Mouse (Mus musculus): ENCODE measurements around the gene Cant1.

Cant1 gene

DNA sequence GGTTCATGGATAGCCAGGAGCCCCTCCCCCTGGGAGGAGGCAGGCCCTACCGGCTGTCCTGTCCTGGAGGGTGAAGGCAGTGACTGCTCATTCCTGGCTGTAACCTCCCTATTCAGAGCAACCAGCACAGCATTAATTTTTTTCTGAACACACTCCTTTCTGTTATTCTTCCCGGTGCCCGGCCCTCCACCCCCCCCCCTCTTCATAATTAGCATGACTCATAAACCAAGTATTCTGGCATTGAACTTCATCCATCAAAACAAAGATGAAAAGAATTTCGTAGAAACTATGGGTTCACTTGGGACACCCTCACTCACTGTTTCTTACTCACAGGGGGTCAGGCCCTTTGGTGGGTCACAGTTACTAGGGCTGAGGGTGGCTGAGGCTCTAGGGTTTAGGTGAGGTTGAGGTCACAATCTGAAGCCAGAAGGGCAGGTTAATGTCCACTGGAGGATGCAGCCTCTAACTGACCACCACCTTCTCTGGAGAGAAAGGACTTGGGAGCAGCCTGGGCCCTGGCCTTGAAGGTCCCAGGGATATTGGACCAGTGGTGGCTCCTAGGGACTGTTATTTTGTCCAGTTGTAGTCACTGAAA is 11.5 kb upstream of the Cant1 start:
- in situ Hi-C loops (cut with MboI, MseI), result no loop called here

DNA sequence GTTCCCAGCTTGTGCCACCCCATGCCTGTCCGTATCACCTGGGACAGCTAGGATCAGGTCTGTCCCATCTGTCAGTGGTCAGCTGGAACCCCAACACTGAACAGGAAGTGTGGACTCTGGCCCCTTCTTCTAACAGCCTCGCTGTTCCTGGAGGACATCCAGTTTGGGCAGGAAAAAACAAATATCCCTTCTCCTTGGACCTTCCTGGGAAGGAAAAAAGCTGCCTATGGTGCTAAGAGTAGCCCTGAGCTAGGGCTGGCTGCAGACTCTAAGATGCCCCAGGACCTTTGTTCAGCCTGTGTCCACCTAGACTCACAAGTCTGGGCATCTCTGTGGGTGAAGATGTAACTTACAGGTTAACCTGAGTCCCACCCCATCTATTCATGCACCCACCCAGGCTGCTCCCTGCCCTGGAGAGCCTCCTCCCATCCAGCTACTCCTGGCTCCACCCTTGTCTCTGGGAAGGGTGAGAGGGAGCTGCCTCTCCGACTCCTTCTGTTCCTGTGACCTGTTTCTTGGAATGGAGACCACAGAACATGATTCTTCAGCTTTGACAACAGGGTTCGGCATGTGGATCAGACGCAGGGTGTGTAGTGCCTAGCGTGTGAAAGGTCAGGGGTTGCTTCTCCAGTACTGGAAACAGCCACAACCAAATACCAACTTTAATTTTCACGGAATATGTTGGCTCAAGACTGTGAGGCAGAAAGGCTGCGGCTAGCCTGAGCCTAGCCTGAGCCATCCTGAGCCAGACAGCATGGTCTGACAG is 10.2 kb upstream of the Cant1 start:
- in situ Hi-C loops (cut with MboI, MseI), result no loop called here

DNA sequence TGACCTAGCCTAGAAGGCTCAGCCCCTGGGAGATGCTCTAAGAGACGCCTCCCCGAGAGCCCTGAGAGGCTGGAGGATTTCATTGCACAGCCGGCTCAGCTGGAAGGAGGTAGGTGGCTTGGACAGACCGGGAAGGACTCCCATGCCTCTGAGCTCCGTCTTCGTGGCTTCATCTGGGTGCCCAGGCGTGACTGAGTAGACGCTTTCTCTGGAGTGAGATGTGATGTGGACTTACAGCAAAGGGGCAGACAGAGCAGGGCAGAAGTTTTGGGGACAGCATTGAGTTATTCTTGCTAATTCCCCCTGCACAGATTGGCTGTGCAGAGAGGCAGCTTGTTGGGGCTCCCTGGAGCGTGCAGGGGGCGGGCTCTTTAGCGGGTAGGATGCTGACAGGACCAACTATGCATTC is 9.6 kb upstream of the Cant1 start:
- in situ Hi-C loops (cut with MboI, MseI), result no loop called here

DNA sequence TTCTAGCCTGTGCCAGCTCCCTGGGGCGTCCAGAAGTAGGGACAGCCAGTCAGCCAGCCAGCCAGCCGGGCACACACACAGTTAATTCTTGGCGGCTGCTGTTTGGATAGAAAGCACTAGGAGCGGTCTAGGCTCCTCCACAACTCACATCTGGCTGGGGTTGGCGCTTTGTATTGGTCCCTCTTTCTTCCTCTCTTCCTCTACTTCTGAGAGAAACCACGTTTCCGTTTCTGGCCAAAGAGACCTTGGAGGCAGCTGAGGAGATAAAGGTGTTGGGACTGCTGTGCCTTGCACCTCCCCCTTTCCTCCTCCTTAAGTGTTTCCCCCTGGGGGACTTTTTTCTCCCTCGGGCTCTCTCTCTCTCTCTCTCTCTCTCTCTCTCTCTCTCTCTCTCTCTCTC is 9.1 kb upstream of the Cant1 start, which contains the start of gene C1qtnf1:
Gene C1qtnf1, plus strand, starts transcription at position 218 of the 400 bp plus-strand sequence.
- in situ Hi-C loops (cut with MboI, MseI), result no loop called here

DNA sequence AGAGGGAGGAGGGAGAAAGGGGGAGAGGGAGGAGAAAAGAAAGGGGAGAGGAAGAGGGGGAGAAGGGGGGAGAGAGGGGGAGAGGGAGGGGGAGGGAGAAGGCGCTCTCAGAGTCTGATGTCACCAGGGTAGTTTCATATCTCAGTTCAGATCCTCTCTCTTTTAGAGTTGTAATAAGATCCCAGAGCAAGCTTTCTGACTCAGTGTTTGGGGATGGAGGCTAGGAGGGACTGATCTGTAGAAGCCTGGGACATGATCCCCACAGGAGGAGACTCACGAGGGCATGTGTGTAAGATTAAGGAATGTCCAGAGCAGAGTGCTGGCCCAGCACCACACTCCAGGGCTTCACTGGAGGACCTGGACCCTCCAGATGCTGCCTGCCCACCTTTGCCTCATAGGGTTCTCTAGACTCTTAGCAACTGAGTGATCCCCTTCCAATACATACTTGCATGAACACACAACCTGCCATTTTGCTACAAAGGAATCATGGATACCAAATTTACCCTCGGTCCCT is 8.4 kb upstream of the Cant1 start:
- in situ Hi-C loops (cut with MboI, MseI), result no loop called here

DNA sequence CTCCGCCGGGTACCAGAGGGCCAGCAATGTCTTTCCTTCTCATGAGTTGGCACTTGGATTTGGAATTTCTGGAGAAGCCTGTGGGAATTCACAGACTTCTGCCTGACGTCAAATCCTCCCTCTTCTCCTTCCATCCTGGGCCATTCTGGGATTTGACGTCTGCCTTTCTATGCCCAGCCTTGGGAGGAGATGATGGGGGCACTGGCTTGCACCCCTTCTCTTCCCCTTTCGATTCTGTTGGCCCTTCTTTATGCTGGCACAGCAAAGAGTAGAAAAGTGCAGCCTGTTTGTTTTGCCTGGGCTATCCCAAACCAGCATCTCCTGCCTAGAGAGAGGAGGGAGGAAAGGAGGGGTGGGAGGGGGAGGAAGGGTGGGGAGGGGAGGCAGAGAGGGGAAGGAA is 7.9 kb upstream of the Cant1 start:
- in situ Hi-C loops (cut with MboI, MseI), result no loop called here

DNA sequence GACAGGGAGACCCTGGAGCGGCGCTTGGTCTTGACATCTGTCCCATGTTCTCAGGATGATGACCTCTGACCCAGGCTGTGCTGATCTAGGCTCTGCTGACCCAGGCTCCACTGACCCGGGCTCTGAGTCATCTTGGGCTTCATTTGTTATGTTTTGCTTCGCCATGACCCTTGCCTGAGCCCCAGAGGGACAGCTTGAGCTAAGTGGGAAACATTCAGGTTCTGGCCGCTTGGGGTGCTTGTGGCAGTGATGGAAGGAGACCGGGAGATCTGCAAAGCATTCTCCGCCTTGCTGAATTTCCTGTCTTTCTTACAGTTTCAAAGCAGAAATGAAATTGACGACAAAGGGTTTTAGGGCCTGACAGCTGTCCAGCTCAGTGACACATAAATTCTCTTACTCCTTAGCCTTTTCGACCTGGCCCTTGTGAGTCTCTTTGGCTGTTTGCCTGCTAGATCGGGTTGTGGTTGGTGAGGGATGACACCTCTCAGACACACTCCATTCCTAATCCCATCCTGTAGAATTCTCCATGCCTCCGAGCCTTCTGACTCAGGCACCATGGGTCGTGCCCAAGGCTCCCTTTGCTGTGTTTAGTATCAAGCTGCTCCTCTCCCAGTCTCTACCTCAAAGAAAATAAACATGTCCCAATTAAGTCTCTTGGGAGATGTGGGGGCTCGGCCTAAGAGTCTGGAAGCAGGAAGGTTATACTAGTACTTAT is 5.9 kb upstream of the Cant1 start:
- in situ Hi-C loops (cut with MboI, MseI), result no loop called here

DNA sequence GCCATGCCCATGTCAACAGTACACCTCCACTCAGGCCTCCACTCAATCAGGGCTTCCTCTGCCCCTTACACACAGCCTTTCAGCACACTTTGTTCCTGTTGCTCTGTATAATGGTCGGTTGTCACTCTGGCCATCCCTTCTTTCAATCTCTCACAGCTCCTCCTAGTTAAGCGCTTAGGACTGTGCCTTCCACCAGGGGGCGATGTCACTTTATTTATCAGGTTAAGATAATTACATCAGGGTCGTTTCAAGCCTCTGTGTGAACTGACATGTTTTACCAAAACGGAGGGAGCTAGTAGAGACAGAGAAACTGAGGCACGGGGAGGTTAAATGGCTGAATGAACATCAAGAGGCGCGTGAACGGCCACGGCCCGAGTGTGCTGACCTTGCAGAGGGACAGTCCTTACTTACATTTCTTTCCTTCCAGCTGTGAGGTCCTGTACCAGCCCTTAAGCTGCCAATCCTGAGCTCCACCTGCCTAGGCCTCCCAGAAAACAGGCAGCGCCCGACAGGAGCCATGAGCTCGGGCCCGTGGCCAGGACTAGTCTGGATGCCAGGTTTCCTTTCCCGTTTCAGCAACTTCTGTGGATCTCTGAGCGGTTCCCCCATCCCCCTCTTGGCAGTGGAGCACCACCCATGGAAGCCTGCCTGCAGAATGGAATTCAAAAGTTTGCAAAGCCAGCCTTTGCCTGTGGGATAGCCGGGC is 4.5 kb upstream of the Cant1 start:
- in situ Hi-C loops (cut with MboI, MseI), result no loop called here

DNA sequence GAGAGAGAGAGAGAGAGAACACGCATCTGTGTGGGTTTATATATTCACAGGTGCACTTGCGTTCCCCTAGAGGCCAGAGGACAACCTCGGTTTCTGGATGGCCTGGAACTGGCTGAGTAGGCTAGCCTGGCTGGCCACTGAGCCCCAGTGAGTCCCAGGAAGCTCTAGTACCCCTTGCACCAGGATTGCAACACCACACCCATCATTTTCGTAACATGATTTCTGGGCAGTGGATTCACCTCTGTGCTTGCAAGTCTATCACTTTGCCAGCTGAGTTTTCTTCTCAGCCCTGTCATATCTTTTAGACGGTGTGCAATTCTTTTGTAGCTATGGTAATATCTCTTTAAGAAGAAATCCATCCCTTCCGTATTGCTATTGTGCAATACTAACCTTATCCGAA is 1.4 kb upstream of the Cant1 start:
- in situ Hi-C loops (cut with MboI, MseI), result no loop called here

DNA sequence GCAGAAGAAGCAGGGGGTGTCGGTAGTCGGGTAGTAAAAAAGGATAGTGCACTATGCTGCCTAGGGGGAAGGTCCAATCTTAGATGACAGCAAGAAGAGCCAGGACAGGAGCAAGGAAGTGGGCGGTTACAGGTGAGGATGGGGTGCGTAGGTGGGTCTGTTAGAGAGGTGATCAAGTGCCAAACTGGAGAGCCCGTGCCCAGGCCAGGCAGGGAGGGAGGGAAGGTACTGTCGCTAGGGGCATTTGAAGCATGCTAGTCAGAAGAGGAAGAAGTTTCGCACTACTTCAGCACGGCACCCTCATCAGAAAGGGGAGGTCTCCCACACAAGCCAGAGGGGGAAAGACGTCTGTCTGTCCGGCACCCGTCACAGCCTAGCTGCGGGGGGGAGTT is 448 bp downstream of the Cant1 start:
- in situ Hi-C loops (cut with MboI, MseI), result no loop called here

DNA sequence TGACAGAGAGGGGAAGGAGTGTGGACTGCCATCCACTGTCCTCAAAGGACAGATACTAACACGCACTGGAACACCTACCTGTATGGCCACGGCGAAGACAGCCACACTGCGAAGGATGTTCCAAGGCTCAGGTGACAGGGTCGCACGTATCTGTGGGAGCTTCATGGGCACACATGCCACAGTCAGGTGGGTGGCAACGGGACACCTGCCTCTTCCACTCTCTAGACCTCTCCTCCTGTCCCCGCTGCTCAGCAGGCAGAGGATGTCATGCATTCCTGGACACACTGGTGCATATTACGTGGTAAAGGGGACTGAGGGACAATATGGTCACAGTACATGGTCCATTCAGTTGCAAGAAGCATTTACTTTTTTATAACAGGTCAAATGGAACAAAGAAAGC is 1.4 kb downstream of the Cant1 start:
- in situ Hi-C loops (cut with MboI, MseI), result no loop called here

DNA sequence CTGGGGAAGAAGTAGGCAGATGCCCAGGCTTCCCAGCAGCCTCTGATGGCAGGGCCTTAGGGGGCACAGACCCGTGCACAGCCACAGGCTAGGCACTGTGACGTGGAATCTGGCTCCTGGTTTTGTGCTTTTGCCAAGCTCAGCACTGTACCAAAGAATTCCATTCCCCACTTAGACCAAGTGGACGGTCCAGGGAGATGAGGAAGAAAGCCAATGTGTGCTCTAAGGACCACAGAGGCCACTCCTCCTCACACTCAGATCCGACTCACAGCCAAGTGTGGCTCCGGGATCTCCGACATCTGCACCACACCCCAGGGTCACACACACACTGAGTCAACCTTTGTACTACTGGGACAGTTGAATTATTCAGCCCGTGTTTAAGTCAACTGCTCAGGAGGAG is 2.8 kb downstream of the Cant1 start:
- in situ Hi-C loops (cut with MboI, MseI), result no loop called here

DNA sequence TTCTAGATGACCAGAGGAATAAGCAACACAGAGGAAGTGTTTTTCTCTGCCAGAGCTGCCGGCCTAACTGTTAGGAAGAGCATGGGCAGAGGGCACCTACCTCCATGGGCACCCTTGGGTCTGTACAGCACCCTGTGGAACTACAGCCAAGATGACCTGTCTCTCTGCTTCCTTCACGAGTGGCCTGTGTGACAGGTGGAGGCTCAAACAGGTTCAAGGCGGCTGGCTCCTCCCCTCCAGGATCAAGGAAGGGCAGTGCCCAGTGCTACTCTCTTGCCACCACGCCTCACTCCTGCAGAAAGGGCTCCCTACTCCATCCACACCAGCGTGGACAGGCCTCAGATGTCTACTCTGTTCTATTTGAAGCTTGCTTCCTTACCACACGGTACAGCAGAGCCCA is 3.3 kb downstream of the Cant1 start:
- in situ Hi-C loops (cut with MboI, MseI), result no loop called here

DNA sequence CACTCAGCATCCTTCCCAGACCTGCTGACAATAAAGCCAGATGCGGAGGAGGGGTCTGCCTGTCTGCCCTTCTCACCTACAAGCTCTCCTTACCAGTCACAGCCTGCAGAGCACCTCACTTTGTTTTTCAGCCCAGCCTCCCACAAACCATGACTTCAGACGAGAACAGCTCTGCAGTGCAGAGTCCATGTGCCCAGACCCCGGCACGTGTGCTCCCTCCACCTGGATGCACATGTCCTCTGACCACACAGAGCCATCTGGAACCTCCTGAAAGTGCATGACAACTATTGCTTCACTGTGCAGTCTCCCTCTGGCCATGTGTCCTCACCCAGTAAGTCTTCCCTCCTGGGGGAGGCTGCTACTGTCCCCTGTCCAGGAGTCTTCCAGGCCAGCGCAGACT is 4.6 kb downstream of the Cant1 start:
- in situ Hi-C loops (cut with MboI, MseI), result no loop called here

DNA sequence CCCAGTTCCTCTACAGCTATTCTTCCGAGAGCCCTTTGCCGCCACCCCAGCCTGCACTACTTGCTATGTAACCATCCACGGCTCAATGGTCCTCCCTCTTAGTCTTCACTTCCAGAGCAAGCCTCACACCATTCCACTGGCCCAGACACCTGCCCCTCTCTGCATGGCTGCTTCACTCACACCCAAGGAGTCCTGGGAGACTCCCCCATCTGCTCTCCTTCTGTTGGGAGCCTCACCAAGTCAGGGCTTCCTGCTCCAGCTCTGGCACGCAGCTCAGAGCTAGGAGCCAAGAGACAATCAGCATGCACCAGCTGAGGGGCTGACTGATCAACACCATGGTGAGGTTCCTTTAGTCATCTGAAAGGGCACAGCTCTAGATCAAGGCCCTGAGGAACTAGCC is 5.8 kb downstream of the Cant1 start:
- in situ Hi-C loops (cut with MboI, MseI), result no loop called here

DNA sequence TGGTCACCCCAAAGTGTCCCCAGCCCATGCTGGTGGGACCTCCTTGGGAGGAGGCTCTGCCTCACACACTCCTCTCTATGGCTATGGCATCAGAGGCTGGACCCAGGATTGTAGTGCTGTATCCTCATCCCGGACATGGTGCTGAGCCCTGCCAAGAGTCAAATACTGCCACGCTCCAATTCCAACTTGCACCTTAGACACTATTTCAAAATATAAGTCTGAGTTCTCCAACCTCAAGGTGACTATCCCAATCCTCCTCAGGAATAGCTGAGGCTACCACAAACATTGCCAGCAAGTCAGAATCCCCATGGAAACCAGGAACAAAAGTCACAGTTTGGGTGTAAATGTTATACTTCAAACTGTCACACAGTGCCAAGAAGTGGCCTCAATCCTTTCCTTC is 6.3 kb downstream of the Cant1 start:
- in situ Hi-C loops (cut with MboI, MseI), result no loop called here

DNA sequence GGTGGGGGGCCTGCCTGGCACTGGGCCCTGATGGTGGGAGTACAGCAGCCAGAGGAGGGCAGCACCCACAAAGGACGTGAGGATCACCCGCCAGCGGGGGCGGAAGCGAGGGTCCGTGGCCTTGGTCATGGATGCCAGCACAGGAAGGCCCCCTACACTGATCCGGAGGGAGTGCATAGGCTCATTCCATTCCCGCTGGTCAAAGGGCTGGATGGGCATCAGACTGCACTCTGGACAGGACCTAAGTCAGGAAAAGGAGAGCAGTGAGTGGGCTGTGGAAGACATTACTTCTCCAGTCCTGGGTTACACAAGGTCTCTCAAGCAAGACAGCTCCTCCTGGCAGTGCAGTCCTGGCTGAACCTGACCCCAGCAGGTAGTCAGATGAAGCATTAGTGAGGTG is 7.6 kb downstream of the Cant1 start:
- in situ Hi-C loops (cut with MboI, MseI), result no loop called here

DNA sequence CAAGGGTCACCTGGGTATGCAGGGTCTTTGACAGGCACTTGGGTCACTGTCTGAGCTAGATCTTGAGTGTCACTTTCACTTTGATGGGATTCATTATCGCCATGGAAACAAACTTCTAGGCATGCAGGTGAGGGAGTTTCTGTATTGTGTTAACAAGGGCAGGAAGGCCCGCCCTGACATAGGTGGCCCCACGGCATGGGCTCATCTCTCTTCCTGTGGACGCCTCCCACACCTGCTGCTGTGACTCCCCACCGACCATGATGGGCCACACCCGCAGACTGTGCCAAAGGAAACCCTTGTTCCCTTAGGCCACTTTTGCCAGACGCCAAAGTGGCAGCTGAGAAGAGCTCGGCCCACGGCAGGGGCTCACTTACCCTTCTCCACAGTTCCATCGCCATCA is 8.4 kb downstream of the Cant1 start:
- in situ Hi-C loops (cut with MboI, MseI), result no loop called here

DNA sequence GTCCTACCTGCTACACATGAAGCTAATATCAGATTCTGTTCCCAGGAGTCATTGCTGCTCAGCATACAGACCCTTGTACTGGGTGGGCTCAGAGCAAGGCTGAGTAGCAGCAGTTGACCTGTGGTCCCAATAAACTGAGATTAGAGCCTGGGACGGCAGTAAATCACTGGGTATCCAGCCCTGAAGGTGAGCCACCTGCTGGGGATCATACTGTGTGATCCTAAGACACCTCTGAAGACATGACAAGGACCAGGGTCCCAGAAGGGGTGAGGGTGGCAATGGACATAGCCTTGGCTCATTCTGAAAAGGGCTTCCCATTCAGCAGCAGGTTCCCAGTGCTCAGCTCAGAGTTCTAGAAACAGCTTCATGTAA is 8.8 kb downstream of the Cant1 start:
- in situ Hi-C loops (cut with MboI, MseI), result no loop called here

DNA sequence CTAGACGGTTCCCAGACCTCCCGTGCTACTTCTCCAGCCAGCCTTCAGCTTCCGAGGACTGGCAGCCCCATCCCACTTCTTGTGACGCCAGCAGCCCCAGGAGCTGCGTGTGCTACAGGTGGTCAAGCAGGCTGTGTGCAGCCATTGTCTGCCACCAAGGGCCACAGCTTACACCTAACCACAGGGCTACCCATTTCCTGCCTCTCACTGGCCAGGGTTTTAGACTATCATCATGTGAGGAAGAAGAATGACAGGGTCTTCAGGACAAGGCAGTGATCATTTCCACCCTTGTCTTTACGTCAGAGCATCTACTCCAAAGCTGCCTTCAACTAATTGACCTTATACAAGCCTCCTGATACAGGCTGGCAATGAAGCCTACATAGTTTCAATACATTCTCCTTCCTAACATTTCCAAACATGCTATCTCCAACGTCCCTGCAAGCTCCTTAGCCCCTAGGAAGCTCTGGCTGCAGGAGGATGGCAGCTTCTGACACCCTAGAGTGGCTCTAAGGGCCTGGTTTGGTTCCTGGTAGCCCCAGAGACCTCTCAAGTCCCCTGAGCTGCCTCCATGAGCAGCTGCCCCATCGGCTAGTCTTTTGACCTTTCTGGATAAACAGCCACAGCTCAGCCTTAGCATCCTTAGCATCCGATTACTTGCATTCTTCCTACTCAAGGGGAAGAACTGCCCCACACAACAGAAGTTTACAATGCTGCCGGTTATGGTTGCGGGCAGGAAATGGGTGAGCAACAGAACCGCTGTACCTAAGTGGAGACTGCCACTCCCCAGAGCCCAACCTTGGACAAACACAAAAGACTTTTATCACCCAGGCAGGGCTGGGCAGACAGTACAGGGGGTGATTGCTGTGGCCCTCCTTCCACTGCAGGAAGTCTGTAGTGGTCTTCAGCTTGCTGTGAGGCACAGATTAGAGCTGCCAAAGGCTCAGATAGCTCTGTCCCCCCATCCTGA is 9.5 kb downstream of the Cant1 start:
- in situ Hi-C loops (cut with MboI, MseI), result no loop called here

Measured in T-helper 17 cell (primary cell).